Mouse (Mus musculus) stomach, postnatal 0 days (tissue): ENCODE measurements around the gene Slfn14. TPM values are rescaled to one million over a fixed set of nuclear protein-coding genes. Genes with fewer than 3 reads are reported as not detected.
A peak's percentile ranks its signal among the peaks of the same experiment; 100 is the strongest.

ENCODE experiments used
- ATAC-seq: fragments of 200-750 bp; cut with Nextera tagmentation; 2 replicates; pipeline ENCODE4 v1.8.0; 2017; ENCODE audit not compliant: low FRiP score, low TSS enrichment
- DNase-seq: peaks from one replicate; pipeline ENCODE4 v3.0.0-alpha.2; 2016; ENCODE audit warnings: low spot score
- H3K27ac ChIP-seq: fragments of 300-500 bp; sonication (generic); replicated peaks from 2 replicates; pipeline ENCODE4 v1.5.1; 2014; ENCODE audit warnings: mild to moderate bottlenecking, control low read depth
- H3K27me3 ChIP-seq: fragments of 300-500 bp; sonication (generic); 2 replicates; pipeline ENCODE4 v1.6.1; 2014; ENCODE audit warnings: low read length; ENCODE audit not compliant: control insufficient read depth, insufficient read depth
- H3K36me3 ChIP-seq: fragments of 300-500 bp; sonication (generic); 2 replicates; pipeline ENCODE4 v1.6.1; 2014; ENCODE audit warnings: low read length, mixed read lengths; ENCODE audit not compliant: control insufficient read depth, insufficient read depth
- H3K4me1 ChIP-seq: fragments of 300-500 bp; sonication (generic); replicated peaks from 2 replicates; pipeline ENCODE4 v1.6.1; 2014; ENCODE audit warnings: antibody characterized with exemption; ENCODE audit not compliant: control insufficient read depth, insufficient read depth
- H3K4me2 ChIP-seq: fragments of 300-500 bp; sonication (generic); replicated peaks from 2 replicates; pipeline ENCODE4 v1.6.1; 2014; ENCODE audit warnings: low read depth, mild to moderate bottlenecking, control low read depth, moderate library complexity
- H3K4me3 ChIP-seq: fragments of 300-500 bp; sonication (generic); 2 replicates; pipeline ENCODE4 v1.5.1; 2014; ENCODE audit warnings: low read depth, low read length, control low read depth
- H3K9ac ChIP-seq: fragments of 300-500 bp; sonication (generic); 2 replicates; pipeline ENCODE4 v1.6.1; 2014; ENCODE audit warnings: mild to moderate bottlenecking, low read length, control low read depth, mixed read lengths
- H3K9me3 ChIP-seq: fragments of 300-500 bp; sonication (generic); 2 replicates; pipeline ENCODE4 v1.6.1; 2016; ENCODE audit warnings: low read length; ENCODE audit not compliant: control insufficient read depth
- CTCF ChIP-seq: IDR thresholded peaks from 2 replicates; pipeline ENCODE4 v1.5.1; 2016; ENCODE audit warnings: antibody characterized with exemption, low read depth, mild to moderate bottlenecking, moderate library complexity
- EP300 ChIP-seq: optimal IDR thresholded peaks from 2 replicates; pipeline ENCODE3; 2016; ENCODE audit warnings: antibody characterized with exemption
- WGBS: fragments of 180-500 bp; shearing (Covaris S2); extraction: QIAGEN DNeasy Blood & Tissue Kit; methylation state at CpG from one replicate; pipeline ENCODE4 v1.1.7; 2014; 5-methylcytosine and 5-hydroxymethylcytosine counted together
- polyA plus RNA-seq: library from polyadenylated mRNA; unstranded; fragments of >200 nt; fragmentation: Nextera tagmentation; extraction: Ambion mirVana; gene quantifications from 2 replicates; pipeline ENCODE4 v1.2.1, GENCODE M21; 2015

Gene Slfn14
- polyA plus RNA-seq, 1 experiment from 2014 or later, result 0.04 TPM

- H3K36me3 ChIP-seq, result no peaks in the 10 kb centered on the region
- ATAC-seq (no peak), DNase-seq (no peak)
- no peaks in the 10 kb centered on the region for H3K9me3 ChIP-seq
- no peak overlapping the region for H3K4me3 ChIP-seq
- TF ChIP-seq CTCF (peak; percentile 57), EP300 (no peak)
- WGBS, result 54% methylated on average over 3 of the region's 3 CpGs
- no peaks in the 10 kb centered on the region for H3K4me1 ChIP-seq
- H3K4me2 ChIP-seq, result no peak overlapping the region
- H3K9ac ChIP-seq, result no peak overlapping the region
- no peak overlapping the region for H3K27ac ChIP-seq
- no peaks in the 10 kb centered on the region for H3K27me3 ChIP-seq
Observed at GRCm38 (mm10) chr11:83230966-83231365, 55.6 kb downstream of the Slfn14 start.

GRCm38 (mm10) chr11:83227926-83228723, 58.4 kb downstream of the Slfn14 start:
- Histone ChIP-seq H3K4me2 (no peak overlapping the region), H3K9me3 (no peaks in the 10 kb centered on the region), H3K36me3 (no peaks in the 10 kb centered on the region), H3K27ac (no peak overlapping the region), H3K4me1 (no peaks in the 10 kb centered on the region), H3K27me3 (no peaks in the 10 kb centered on the region), H3K4me3 (no peak overlapping the region), H3K9ac (no peak overlapping the region)
- DNase-seq, result no peak
- 77% methylated on average over 7 of the region's 7 CpGs for WGBS
- no peak for ATAC-seq
- TF ChIP-seq EP300, result no peak
- TF ChIP-seq CTCF, result no peak

DNA sequence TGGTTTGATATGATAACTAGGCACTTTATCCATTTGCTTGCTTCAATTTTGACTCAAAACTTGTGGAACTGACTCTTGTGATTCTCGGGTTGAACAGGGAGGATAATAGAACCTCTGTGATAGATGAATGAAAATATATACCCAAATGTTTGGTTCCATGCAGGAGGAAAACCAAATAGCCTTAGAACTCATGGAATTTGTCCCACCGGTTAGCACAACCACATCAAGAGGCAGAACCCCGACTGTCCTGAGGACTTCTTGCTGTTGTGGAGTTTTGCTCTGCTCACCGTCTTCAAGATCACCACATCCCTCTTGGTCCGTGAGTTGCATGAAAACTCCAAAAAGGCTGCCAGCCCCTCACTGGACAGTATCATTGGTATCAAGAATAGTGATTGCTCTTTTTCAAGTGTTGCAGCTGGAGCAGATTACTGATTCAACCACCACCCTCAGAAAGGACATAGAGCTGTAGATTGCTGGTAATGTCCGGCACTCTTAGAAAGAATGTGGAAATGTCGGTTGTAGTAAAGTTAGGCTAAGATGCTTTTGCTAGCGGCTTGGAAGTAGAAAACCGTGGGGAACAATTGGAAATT, 61.1 kb downstream of the Slfn14 start:
- Histone ChIP-seq H3K4me3 (no peak overlapping the region), H3K27ac (no peak overlapping the region), H3K36me3 (no peaks in the 10 kb centered on the region), H3K4me2 (no peak overlapping the region), H3K27me3 (no peaks in the 10 kb centered on the region), H3K9ac (no peak overlapping the region), H3K9me3 (no peaks in the 10 kb centered on the region), H3K4me1 (no peaks in the 10 kb centered on the region)
- DNase-seq (no peak), ATAC-seq (no peak)
- no peak for TF ChIP-seq CTCF
- no peak for TF ChIP-seq EP300
- WGBS, result 86% methylated on average over 9 of the region's 9 CpGs

Other genes with a start within 250 kb of the Slfn14 start
- gene Slfn2, start 221.6 kb downstream of the Slfn14 start, polyA plus RNA-seq, result 22.1 and 23.1 TPM in 2 replicates
- gene Slfn1, start 169.9 kb downstream of the Slfn14 start, polyA plus RNA-seq, result 0.17 and 0.29 TPM in 2 replicates
- gene Slfn4, start 111.5 kb downstream of the Slfn14 start, polyA plus RNA-seq, result 0.52 and 0.64 TPM in 2 replicates
- gene Slfn3, start 95.4 kb downstream of the Slfn14 start, polyA plus RNA-seq, result 0.22 and 0.31 TPM in 2 replicates
- 20.0 and 21.5 TPM in 2 replicates for gene Ap2b1, start 12.3 kb upstream of the Slfn14 start, polyA plus RNA-seq
- 9.1 and 10.1 TPM in 2 replicates for gene Pex12, start 15.9 kb upstream of the Slfn14 start, polyA plus RNA-seq
- gene Rasl10b, start 122.4 kb upstream of the Slfn14 start, polyA plus RNA-seq, result 0.69 and 1.1 TPM in 2 replicates
- 0.11 and 0.21 TPM in 2 replicates for gene Gas2l2, start 142.7 kb upstream of the Slfn14 start, polyA plus RNA-seq
- 0.68 and 0.98 TPM in 2 replicates for gene 1700020L24Rik, start 151.0 kb upstream of the Slfn14 start, polyA plus RNA-seq
- gene Mmp28, start 176.3 kb upstream of the Slfn14 start, polyA plus RNA-seq, result 5.6 and 6.4 TPM in 2 replicates
- 2.8 and 4.0 TPM in 2 replicates for gene Taf15, start 186.4 kb upstream of the Slfn14 start, polyA plus RNA-seq
- not detected in 2 replicates for gene Heatr9, start 235.4 kb upstream of the Slfn14 start, polyA plus RNA-seq
- 0.33 and 1.1 TPM in 2 replicates for gene Ccl5, start 243.8 kb upstream of the Slfn14 start, polyA plus RNA-seq